Mouse (Mus musculus) embryonic facial prominence, embryonic 14.5 days (tissue): ENCODE results near the gene Tssk6. TPM values are rescaled to one million over a fixed set of nuclear protein-coding genes. Genes with fewer than 3 reads are reported as not detected.

Experiments
- ATAC-seq: fragments of 200-750 bp; cut with Nextera tagmentation; 2 replicates; pipeline ENCODE4 v1.8.0; 2017; ENCODE audit warnings: low read depth, moderate number of reproducible peaks, moderate TSS enrichment
- DNase-seq: peaks from one replicate; pipeline ENCODE4 v3.0.0-alpha.2; 2015; ENCODE audit warnings: low spot score
- H3K27ac ChIP-seq: fragments of 300-500 bp; sonication (generic); replicated peaks from 2 replicates; pipeline ENCODE4 v1.5.1; 2014; ENCODE audit warnings: low read depth, mild to moderate bottlenecking, low read length, moderate library complexity
- H3K27me3 ChIP-seq: fragments of 300-500 bp; sonication (generic); replicated peaks from 2 replicates; pipeline ENCODE4 v1.6.1; 2014; ENCODE audit warnings: low read length; ENCODE audit not compliant: control insufficient read depth, insufficient read depth
- H3K36me3 ChIP-seq: fragments of 300-500 bp; sonication (generic); 2 replicates; pipeline ENCODE4 v1.6.1; 2014; ENCODE audit warnings: low read length, mixed read lengths; ENCODE audit not compliant: control insufficient read depth, insufficient read depth
- H3K4me1 ChIP-seq: fragments of 300-500 bp; sonication (generic); 2 replicates; pipeline ENCODE4 v1.6.1; 2014; ENCODE audit warnings: antibody characterized with exemption, low read length; ENCODE audit not compliant: control insufficient read depth, insufficient read depth
- H3K4me2 ChIP-seq: fragments of 300-500 bp; sonication (generic); 2 replicates; pipeline ENCODE4 v1.6.1; 2014; ENCODE audit warnings: low read depth, mild to moderate bottlenecking, low read length, moderate library complexity, mixed read lengths
- H3K4me3 ChIP-seq: fragments of 300-500 bp; sonication (generic); 2 replicates; pipeline ENCODE4 v1.5.1; 2014; ENCODE audit warnings: low read depth, mild to moderate bottlenecking, low read length
- H3K9ac ChIP-seq: fragments of 300-500 bp; sonication (generic); 2 replicates; pipeline ENCODE4 v1.6.1; 2014; ENCODE audit warnings: low read depth, mild to moderate bottlenecking, low read length, moderate library complexity, mixed read lengths
- H3K9me3 ChIP-seq: fragments of 300-500 bp; sonication (generic); 2 replicates; pipeline ENCODE4 v1.6.1; 2016; ENCODE audit warnings: low read length; ENCODE audit not compliant: control insufficient read depth
- WGBS: fragments of 180-500 bp; shearing (Covaris S2); extraction: QIAGEN DNeasy Blood & Tissue Kit; methylation state at CpG from one replicate; pipeline ENCODE4 v1.1.7; 2014; 5-methylcytosine and 5-hydroxymethylcytosine counted together
- polyA plus RNA-seq: library from polyadenylated mRNA; unstranded; fragments of >200 nt; fragmentation: Nextera tagmentation; extraction: Ambion mirVana; gene quantifications from 2 replicates; pipeline ENCODE4 v1.2.1, GENCODE M21; 2014

Tssk6 gene
- polyA plus RNA-seq, 1 experiment from 2014 or later, result 2.5 TPM

GRCm38 (mm10) chr8:69870907-69871306 lies 31.1 kb upstream of the Tssk6 start:
- Histone ChIP-seq H3K4me1 (no peaks in the 10 kb centered on the region), H3K27ac (no peak overlapping the region), H3K36me3 (no peaks in the 10 kb centered on the region), H3K9ac (no peak overlapping the region), H3K4me2 (no peak overlapping the region), H3K9me3 (no peaks in the 10 kb centered on the region), H3K4me3 (no peak overlapping the region), H3K27me3 (no peaks in the 10 kb centered on the region)
- 89% methylated on average over 3 of the region's 6 CpGs for WGBS
- DNase-seq, result no peak
- ATAC-seq, result no peak

DNA sequence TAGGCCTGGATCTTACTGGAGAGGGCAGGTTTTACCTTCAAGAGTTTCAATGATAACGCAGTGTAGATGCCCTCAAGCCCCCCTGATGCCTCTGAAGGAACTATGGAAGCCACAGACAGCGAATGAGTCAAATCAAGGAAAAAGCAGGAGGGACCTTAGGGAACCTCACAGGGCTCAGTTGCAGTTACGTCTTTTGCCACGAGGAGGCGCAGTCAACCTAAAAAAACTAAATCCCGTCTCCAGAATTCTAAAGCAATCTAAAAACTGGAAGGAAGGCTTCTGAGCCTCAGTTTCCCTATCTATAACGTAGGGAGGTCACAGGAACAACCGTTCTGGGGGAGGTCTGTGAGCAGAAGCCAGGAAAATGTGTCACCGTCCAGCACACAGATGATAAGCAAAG lies 27.8 kb upstream of the Tssk6 start:
- DNase-seq, result peak; percentile 45
- Histone ChIP-seq H3K4me1 (no peaks in the 10 kb centered on the region), H3K36me3 (no peaks in the 10 kb centered on the region), H3K4me3 (no peak overlapping the region), H3K9me3 (no peaks in the 10 kb centered on the region), H3K4me2 (no peak overlapping the region), H3K27me3 (peaks cover 9% of the 10 kb centered on the region), H3K9ac (no peak overlapping the region), H3K27ac (no peak overlapping the region)
- 10% methylated on average over 9 of the region's 9 CpGs for WGBS
- no peak for ATAC-seq

GRCm38 (mm10) chr8:69874654-69875053 lies 27.3 kb upstream of the Tssk6 start:
- 74% methylated on average over 11 of the region's 13 CpGs for WGBS
- ATAC-seq (no peak), DNase-seq (no peak)

GRCm38 (mm10) chr8:69876097-69876496 lies 25.9 kb upstream of the Tssk6 start:
- Histone ChIP-seq H3K9me3 (no peaks in the 10 kb centered on the region), H3K27ac (no peak overlapping the region), H3K4me1 (no peaks in the 10 kb centered on the region), H3K9ac (0 out of 2 replicates have a peak overlapping the region, but pooled peaks have one; percentile 2), H3K4me2 (no peak overlapping the region), H3K27me3 (peaks cover 28% of the 10 kb centered on the region), H3K4me3 (no peak overlapping the region), H3K36me3 (no peaks in the 10 kb centered on the region)
- DNase-seq (no peak), ATAC-seq (no peak)
- WGBS, result 30% methylated on average over 10 of the region's 10 CpGs

More at GRCm38 (mm10) chr8:69874654-69875053, 27.3 kb upstream of the Tssk6 start:
- Histone ChIP-seq H3K4me2 (no peak overlapping the region), H3K9ac (no peak overlapping the region), H3K27ac (no peak overlapping the region), H3K4me1 (no peaks in the 10 kb centered on the region), H3K27me3 (peaks cover 14% of the 10 kb centered on the region), H3K36me3 (no peaks in the 10 kb centered on the region), H3K9me3 (no peaks in the 10 kb centered on the region), H3K4me3 (no peak overlapping the region)

GRCm38 (mm10) chr8:69876967-69877366 lies 25.0 kb upstream of the Tssk6 start:
- Histone ChIP-seq H3K9me3 (no peaks in the 10 kb centered on the region), H3K4me3 (no peak overlapping the region), H3K9ac (no peak overlapping the region), H3K36me3 (no peaks in the 10 kb centered on the region), H3K27me3 (peaks cover 37% of the 10 kb centered on the region), H3K4me2 (no peak overlapping the region), H3K4me1 (peaks cover 4% of the 10 kb centered on the region; the same call in 1 of the 2 replicates), H3K27ac (no peak overlapping the region)
- DNase-seq (no peak), ATAC-seq (no peak)
- WGBS, result 73% methylated on average over 10 of the region's 10 CpGs

- peaks cover 41% of the 10 kb centered on the region for H3K27me3 ChIP-seq
- 79% methylated on average over 4 of the region's 4 CpGs for WGBS
Measured at GRCm38 (mm10) chr8:69877396-69877795, 24.6 kb upstream of the Tssk6 start.

DNA sequence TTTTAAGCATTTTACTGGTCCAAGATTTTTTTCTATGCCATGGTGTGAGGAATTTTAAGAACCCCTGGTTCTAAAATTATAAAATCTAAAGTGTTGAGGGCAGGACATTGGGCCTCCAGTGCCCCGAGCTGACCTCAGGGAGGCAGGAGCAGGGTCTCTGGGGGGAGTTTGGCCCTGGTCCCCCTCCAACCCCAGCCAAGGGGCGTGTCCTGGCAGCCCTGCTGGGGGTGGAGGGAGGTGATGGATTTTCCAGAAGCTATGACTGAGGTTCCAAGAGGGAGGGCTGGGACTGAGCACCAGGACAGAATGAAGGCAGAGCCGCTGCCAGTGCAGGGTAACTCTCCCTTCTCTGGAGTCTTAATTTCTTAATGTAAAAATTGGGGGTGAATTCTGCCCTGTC lies 24.0 kb upstream of the Tssk6 start:
- DNase-seq, result no peak
- WGBS, result 73% methylated on average over 3 of the region's 3 CpGs
- ATAC-seq, result no peak
- no peak overlapping the region for H3K27ac ChIP-seq
- H3K4me1 ChIP-seq, result peaks cover 4% of the 10 kb centered on the region; the same call in 1 of the 2 replicates
- no peak overlapping the region for H3K4me2 ChIP-seq
- no peak overlapping the region for H3K4me3 ChIP-seq
- no peak overlapping the region for H3K9ac ChIP-seq
- H3K36me3 ChIP-seq, result no peaks in the 10 kb centered on the region
- peaks cover 47% of the 10 kb centered on the region for H3K27me3 ChIP-seq
- no peaks in the 10 kb centered on the region for H3K9me3 ChIP-seq

More at GRCm38 (mm10) chr8:69877396-69877795, 24.6 kb upstream of the Tssk6 start:
- Histone ChIP-seq H3K9ac (no peak overlapping the region), H3K9me3 (no peaks in the 10 kb centered on the region), H3K4me1 (peaks cover 4% of the 10 kb centered on the region; the same call in 1 of the 2 replicates), H3K4me2 (no peak overlapping the region), H3K36me3 (no peaks in the 10 kb centered on the region), H3K4me3 (no peak overlapping the region), H3K27ac (no peak overlapping the region)
- DNase-seq (no peak), ATAC-seq (no peak)

DNA sequence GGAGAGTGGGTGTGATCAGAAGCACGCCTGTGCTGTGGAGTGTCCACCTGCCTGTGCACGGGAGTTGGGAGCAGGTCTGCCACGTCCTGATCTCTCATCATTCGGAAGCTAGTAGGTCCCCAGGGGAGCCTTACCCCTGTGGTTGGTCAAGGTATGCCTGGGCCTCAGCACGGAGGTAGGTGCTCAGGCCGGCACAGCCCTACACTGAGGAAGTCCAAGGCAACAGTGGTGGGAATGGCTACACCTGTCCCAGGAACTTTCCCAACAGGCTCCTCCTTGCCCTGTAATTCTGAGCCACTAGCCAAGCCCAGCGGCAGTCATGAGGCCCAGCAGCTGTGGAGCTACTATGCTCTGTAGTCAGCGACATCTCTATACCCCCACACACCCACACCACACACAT lies 22.3 kb upstream of the Tssk6 start:
- no peak overlapping the region for H3K4me3 ChIP-seq
- 60% methylated on average over 7 of the region's 8 CpGs for WGBS
- no peak for ATAC-seq

DNA sequence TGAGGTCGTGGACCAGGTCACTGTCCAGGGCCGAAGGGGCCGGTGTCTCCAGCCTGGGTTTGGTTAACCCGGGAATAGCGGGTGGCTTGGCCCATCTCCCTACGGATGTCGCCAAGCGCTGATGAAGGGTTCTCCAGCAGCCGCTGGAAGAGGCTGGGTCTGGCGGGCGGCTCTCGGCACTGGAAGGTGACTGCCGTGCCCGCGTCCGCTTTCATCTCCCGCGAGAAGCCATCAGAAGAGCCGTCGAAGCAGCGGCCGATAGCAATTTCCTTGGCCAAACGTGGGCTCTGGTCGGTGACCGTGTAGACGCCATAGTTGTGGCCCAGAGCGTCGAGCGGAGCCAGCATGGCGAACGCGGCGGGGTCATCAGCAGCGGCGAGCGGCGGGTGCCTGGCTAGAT lies 21.1 kb upstream of the Tssk6 start:
- Histone ChIP-seq H3K27ac (no peak overlapping the region), H3K4me2 (peak overlapping the region; percentile 61), H3K9me3 (no peaks in the 10 kb centered on the region), H3K4me1 (peaks cover 4% of the 10 kb centered on the region; the same call in 1 of the 2 replicates), H3K36me3 (no peaks in the 10 kb centered on the region), H3K27me3 (peaks cover 76% of the 10 kb centered on the region), H3K9ac (no peak overlapping the region), H3K4me3 (peak overlapping the region; percentile 44)
- no peak for ATAC-seq
- no peak for DNase-seq
- 17% methylated on average over 30 of the region's 37 CpGs for whole genome bisulfite sequencing

More for the DNA sequence above, 22.3 kb upstream of the Tssk6 start:
- Histone ChIP-seq H3K9me3 (no peaks in the 10 kb centered on the region), H3K4me1 (peaks cover 4% of the 10 kb centered on the region; the same call in 1 of the 2 replicates), H3K36me3 (no peaks in the 10 kb centered on the region), H3K27ac (no peak overlapping the region), H3K27me3 (peaks cover 64% of the 10 kb centered on the region), H3K9ac (no peak overlapping the region), H3K4me2 (no peak overlapping the region)
- DNase-seq, result no peak
